Mouse (Mus musculus): ENCODE measurements around the gene Deaf1.

DNA sequence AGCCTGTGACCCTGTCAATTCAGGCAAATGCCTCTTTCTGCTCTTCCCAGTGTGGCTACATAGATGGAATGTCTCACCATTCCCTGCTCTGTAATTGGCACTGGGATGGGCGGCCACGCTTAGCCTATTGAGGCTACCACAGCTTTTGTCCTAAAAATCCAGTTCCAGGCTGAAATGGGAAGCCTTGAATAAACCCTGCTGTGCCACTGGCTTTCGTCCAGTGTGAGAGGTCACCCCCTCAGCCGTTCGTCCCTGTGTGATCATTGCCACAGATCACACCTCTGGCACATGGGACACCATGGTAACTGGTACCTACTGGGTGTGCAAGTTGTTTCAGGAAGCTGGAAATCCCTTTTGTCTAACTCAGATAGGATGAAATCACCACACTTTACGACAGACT is 46.1 kb upstream of the Deaf1 start:
- TF ChIP-seq CTCF (IDR thresholded peaks at IDR 0.05; ENCODE audit: control insufficient read depth, insufficient read depth, low read length) (no peak), POLR2A (IDR thresholded peaks at IDR 0.05; ENCODE audit: borderline replicate concordance, control insufficient read depth, low read depth, low read length) (no peak)

All from bone marrow, adult 2 months (tissue).